Mouse (Mus musculus): ENCODE measurements around the gene Tpst2. TPM values are rescaled to one million over a fixed set of nuclear protein-coding genes. Genes with fewer than 3 reads are reported as not detected.

Tpst2 gene
- polyA plus RNA-seq, 1 experiment, result 37.6 TPM

DNA sequence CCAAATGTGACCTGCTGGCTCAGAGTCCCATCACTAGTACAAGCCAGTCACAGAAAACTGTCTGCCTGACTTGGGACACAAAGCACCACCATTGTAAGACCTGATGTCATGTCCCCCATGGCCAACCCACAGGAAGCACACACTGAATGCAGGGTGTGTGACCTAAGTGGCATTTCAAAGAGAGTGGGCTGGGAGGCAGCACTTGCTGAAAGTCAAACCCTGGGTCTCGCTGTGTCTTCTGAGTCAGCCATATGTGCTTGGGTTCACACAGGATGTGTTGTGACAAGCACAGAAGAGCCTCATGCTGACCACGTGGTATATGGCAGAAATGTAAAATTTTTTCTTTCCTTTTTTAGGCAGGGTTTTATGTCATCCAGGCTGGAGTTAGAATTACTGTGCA lies 20.8 kb downstream of the Tpst2 start:
- Histone ChIP-seq H3K27me3 (replicated peaks; ENCODE audit: control insufficient read depth, insufficient read depth, low read length) (no peaks in the 10 kb centered on the region), H3K27ac (ENCODE audit: insufficient read depth, low read depth, low read length) (no peak overlapping the region), H3K4me3 (ENCODE audit: insufficient read depth, low read depth, low read length) (no peak overlapping the region), H3K4me1 (ENCODE audit: control insufficient read depth, insufficient read depth, low read length) (peaks cover 20% of the 10 kb centered on the region), H3K36me3 (ENCODE audit: control insufficient read depth, insufficient read depth, low read length) (no peaks in the 10 kb centered on the region)
- TF ChIP-seq POLR2A (IDR thresholded peaks at IDR 0.05; ENCODE audit: low read depth, low read length) (no peak), CTCF (conservative IDR thresholded peaks at IDR 0.05; ENCODE audit: insufficient read depth, insufficient read length, low read depth, low read length) (no peak)
- WGBS, result 63% methylated on average over 2 of the region's 2 CpGs
- DNase-seq, result no peak

DNA sequence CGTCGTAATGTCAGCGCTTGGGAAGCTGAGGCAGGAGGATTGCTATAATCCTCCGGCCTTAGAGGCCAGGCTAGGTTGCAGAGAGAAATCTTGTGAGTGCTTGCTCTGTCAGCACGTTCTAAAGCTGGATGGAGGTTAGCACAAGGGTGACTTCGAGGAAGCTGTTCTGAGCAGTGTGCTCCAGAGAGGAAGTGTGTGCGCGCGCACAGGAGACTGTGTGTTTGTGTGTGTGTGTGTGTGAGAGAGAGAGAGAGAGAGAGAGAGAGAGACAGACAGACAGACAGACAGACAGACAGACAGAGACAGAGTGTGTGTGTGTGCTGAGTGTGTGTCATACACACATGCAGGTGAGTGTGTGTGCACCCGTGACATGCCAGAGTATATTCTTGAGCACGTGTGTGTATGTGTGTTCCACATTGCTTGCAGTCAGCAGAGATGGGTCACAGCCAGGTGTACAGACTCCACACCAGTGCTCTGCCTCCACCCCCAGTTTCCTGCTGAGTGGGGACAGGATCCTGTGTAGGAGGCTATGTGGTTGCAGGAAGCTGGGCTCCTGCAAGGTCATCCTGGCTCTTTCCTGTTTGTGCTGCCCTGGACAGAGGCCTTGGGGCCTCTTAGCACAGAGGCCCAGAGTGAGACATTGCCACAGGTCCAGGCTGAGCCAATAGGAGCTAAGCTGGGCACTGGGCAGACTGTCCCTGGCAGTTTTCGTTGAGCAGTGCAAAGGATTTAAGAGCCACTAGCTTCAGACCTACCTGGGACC lies 21.9 kb downstream of the Tpst2 start:
- WGBS, result 73% methylated on average over 12 of the region's 12 CpGs
- no peaks in the 10 kb centered on the region for H3K36me3 ChIP-seq (ENCODE audit: control insufficient read depth, insufficient read depth, low read length)
- peak overlapping the region; percentile 42 for H3K27ac ChIP-seq (ENCODE audit: insufficient read depth, low read depth, low read length)
- H3K27me3 ChIP-seq (replicated peaks; ENCODE audit: control insufficient read depth, insufficient read depth, low read length), result no peaks in the 10 kb centered on the region
- H3K4me1 ChIP-seq (ENCODE audit: control insufficient read depth, insufficient read depth, low read length), result peaks cover 14% of the 10 kb centered on the region
- TF ChIP-seq POLR2A (IDR thresholded peaks at IDR 0.05; ENCODE audit: low read depth, low read length) (no peak), CTCF (conservative IDR thresholded peaks at IDR 0.05; ENCODE audit: insufficient read depth, insufficient read length, low read depth, low read length) (no peak)
- no peak overlapping the region for H3K4me3 ChIP-seq (ENCODE audit: insufficient read depth, low read depth, low read length)
- peak; percentile 84 for DNase-seq

DNA sequence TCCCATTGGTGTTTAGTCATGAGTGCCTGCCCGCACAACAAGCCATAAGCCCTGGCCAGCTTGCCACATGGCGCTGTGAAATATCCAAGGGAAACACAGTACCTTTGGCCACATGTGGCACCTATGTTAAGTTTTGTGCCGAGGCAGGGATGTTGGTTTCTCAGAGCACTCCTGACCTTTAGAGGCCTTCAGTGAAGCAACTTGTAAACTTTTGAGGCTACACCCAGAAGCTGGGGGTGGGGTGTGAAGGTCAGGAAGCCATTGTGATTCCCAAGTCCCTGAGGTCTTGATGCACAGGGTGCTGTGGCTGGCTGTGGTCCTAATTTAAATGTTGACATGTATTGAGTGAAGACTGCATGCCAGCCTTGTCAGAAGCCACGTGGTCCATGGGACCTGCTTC lies 22.9 kb downstream of the Tpst2 start:
- H3K36me3 ChIP-seq (ENCODE audit: control insufficient read depth, insufficient read depth, low read length), result no peaks in the 10 kb centered on the region
- no peak overlapping the region for H3K4me3 ChIP-seq (ENCODE audit: insufficient read depth, low read depth, low read length)
- no peaks in the 10 kb centered on the region for H3K27me3 ChIP-seq (replicated peaks; ENCODE audit: control insufficient read depth, insufficient read depth, low read length)
- peaks cover 8% of the 10 kb centered on the region for H3K4me1 ChIP-seq (ENCODE audit: control insufficient read depth, insufficient read depth, low read length)
- no peak for DNase-seq
- TF ChIP-seq CTCF (conservative IDR thresholded peaks at IDR 0.05; ENCODE audit: insufficient read depth, insufficient read length, low read depth, low read length) (no peak), POLR2A (IDR thresholded peaks at IDR 0.05; ENCODE audit: low read depth, low read length) (no peak)
- no peak overlapping the region for H3K27ac ChIP-seq (ENCODE audit: insufficient read depth, low read depth, low read length)
- 77% methylated on average over 4 of the region's 4 CpGs for WGBS

DNA sequence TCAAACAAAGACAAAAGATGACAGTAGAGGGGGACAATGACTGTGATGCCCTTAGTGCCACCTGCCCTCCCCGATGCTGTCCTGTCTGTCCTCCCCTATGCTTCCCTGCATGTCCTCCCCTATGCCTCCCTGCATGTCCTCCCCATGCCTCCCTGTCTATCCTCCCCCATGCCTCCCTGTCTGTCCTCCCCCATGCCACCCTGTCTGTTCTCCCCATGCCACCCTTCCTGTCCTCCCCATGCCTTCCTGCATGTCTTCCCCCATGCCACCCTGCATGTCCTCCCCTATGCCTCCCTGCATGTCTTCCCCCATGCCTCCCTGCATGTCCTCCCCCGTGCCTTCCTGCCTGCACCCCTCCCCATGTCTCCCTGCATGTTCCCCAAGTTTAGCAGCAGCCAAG lies 23.6 kb downstream of the Tpst2 start:
- peaks cover 6% of the 10 kb centered on the region for H3K4me1 ChIP-seq (ENCODE audit: control insufficient read depth, insufficient read depth, low read length)
- WGBS, result 66% methylated on average over 2 of the region's 2 CpGs
- no peak overlapping the region for H3K4me3 ChIP-seq (ENCODE audit: insufficient read depth, low read depth, low read length)
- TF ChIP-seq CTCF (conservative IDR thresholded peaks at IDR 0.05; ENCODE audit: insufficient read depth, insufficient read length, low read depth, low read length), result no peak
- H3K27ac ChIP-seq (ENCODE audit: insufficient read depth, low read depth, low read length), result no peak overlapping the region
- H3K27me3 ChIP-seq (replicated peaks; ENCODE audit: control insufficient read depth, insufficient read depth, low read length), result no peaks in the 10 kb centered on the region
- no peaks in the 10 kb centered on the region for H3K36me3 ChIP-seq (ENCODE audit: control insufficient read depth, insufficient read depth, low read length)
- no peak for DNase-seq

DNA sequence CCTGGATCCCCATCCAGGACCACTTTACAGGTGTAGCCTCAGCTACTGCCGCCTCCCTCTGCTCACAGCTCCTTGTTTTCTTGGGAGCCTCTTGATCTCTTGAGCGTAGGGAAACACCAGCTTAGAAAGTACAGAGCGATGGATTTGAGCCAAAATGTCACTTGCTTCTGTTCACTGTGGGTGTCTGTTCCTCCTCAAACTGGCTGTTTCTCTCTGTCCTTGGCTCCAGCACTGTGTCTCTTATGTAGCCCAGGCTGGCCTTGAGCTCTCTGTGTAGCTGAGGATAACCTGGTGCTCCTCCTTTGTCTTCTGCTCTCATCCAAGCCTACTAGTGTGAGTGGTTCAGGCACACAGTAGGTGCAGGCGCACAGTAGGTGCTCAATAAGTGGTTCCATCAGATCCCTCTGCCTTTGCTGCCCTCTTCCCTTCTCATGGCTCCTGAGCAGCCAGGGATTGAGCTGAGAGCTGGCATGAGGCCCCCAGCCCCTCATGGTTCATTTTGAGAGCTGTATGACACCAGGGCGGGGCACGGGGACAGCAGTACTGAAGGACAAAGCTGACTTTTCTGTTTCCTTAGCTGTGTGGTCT lies 24.3 kb downstream of the Tpst2 start:
- H3K27me3 ChIP-seq (replicated peaks; ENCODE audit: control insufficient read depth, insufficient read depth, low read length), result no peaks in the 10 kb centered on the region
- H3K36me3 ChIP-seq (ENCODE audit: control insufficient read depth, insufficient read depth, low read length), result no peaks in the 10 kb centered on the region
- no peak for DNase-seq
- no peak overlapping the region for H3K27ac ChIP-seq (ENCODE audit: insufficient read depth, low read depth, low read length)
- peaks cover 6% of the 10 kb centered on the region for H3K4me1 ChIP-seq (ENCODE audit: control insufficient read depth, insufficient read depth, low read length)
- no peak for TF ChIP-seq POLR2A (IDR thresholded peaks at IDR 0.05; ENCODE audit: low read depth, low read length)
- no peak for TF ChIP-seq CTCF (conservative IDR thresholded peaks at IDR 0.05; ENCODE audit: insufficient read depth, insufficient read length, low read depth, low read length)
- H3K4me3 ChIP-seq (ENCODE audit: insufficient read depth, low read depth, low read length), result no peak overlapping the region
- WGBS, result 86% methylated on average over 6 of the region's 6 CpGs

DNA sequence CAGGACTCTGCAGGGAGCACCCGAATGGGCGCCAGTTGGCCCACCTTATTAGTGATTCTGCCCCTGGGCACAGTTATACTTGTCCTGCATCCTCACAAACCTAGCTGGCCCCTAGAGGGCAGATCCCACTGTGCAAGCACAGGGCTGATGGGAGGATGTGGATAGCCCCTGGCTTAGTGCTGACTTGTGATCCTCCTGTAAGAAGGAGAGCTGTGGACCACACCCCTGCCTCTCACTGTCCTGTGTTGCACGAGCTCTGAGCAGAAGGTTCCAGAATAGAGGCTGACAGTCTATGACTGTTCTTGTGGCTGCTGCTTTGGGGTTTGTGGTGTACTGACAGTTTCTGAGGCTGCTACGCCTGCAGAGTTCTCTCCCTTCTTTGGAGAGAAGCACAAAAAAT lies 25.2 kb downstream of the Tpst2 start:
- TF ChIP-seq CTCF (conservative IDR thresholded peaks at IDR 0.05; ENCODE audit: insufficient read depth, insufficient read length, low read depth, low read length), result no peak
- TF ChIP-seq POLR2A (IDR thresholded peaks at IDR 0.05; ENCODE audit: low read depth, low read length), result no peak
- no peaks in the 10 kb centered on the region for H3K27me3 ChIP-seq (replicated peaks; ENCODE audit: control insufficient read depth, insufficient read depth, low read length)
- peaks cover 6% of the 10 kb centered on the region for H3K4me1 ChIP-seq (ENCODE audit: control insufficient read depth, insufficient read depth, low read length)
- no peak overlapping the region for H3K4me3 ChIP-seq (ENCODE audit: insufficient read depth, low read depth, low read length)
- H3K36me3 ChIP-seq (ENCODE audit: control insufficient read depth, insufficient read depth, low read length), result no peaks in the 10 kb centered on the region
- DNase-seq, result no peak
- WGBS, result 84% methylated on average over 4 of the region's 4 CpGs
- H3K27ac ChIP-seq (ENCODE audit: insufficient read depth, low read depth, low read length), result no peak overlapping the region

DNA sequence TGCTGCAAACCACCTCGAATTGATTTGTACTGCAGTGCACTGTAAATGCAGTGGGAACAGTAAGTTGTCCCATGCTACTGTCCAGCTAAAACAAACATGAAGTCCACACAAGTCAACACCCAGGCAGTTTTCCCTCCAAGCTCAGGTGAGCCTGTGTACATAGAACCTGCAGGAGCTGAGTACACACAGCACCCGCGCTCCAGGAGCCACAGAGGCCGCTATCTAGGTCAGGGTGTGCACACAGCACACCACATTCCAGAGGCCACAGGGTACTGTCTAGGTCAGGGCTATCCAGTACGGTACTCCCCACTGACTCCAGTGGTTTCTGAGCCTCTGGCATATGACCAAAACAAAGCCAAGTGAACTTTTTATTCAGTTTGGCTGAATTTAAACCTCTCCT lies 25.8 kb downstream of the Tpst2 start:
- Histone ChIP-seq H3K27ac (ENCODE audit: insufficient read depth, low read depth, low read length) (no peak overlapping the region), H3K27me3 (replicated peaks; ENCODE audit: control insufficient read depth, insufficient read depth, low read length) (no peaks in the 10 kb centered on the region), H3K4me1 (ENCODE audit: control insufficient read depth, insufficient read depth, low read length) (peaks cover 6% of the 10 kb centered on the region), H3K36me3 (ENCODE audit: control insufficient read depth, insufficient read depth, low read length) (no peaks in the 10 kb centered on the region), H3K4me3 (ENCODE audit: insufficient read depth, low read depth, low read length) (no peak overlapping the region)
- no peak for DNase-seq
- WGBS, result 61% methylated on average over 5 of the region's 5 CpGs
- TF ChIP-seq CTCF (conservative IDR thresholded peaks at IDR 0.05; ENCODE audit: insufficient read depth, insufficient read length, low read depth, low read length) (no peak), POLR2A (IDR thresholded peaks at IDR 0.05; ENCODE audit: low read depth, low read length) (no peak)

Measured in kidney, adult 2 months (tissue).